Mouse (Mus musculus): Measurements from ENCODE around the gene Apln.

DNA sequence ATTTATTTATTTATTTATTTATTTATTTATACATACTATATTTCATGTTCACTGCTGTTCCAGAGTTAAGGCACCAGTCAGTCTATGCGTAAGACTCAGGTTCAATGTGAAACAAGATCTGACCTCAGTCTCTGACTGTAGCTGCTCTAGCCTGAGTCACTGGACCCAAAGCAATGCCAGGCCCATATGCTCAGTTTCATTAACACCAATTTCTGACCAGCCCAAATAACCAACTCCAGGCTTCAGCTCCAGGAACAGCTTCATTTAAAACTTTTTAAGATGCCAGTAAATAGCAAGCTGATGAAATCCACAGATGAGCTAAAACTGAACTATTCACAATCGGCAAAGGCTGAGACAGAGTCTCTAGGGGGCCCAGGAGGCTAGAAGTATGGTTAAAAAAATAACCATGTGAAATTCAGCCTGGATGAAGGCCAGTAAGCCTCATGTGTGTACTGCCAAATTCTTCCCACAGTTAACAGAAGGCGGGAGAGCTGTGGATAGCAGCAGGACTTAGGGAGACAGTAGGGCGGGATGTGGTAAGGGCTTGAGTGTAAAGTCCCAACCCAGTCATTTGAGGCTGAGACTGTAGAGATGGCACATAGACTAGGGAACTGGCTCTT is 42.3 kb upstream of the Apln start:
- no peak for TF ChIP-seq CTCF (IDR thresholded peaks at IDR 0.05; ENCODE audit: extremely low read depth, insufficient read length, insufficient replicate concordance, low read depth, low read length)
- no peak for TF ChIP-seq POLR2A (IDR thresholded peaks at IDR 0.05; ENCODE audit: low read depth, low read length)
